Mouse (Mus musculus): Measurements from ENCODE around the gene Tbc1d2.

The Tbc1d2 gene

GRCm38 (mm10) chr4:46555762-46556161 lies 94.2 kb downstream of the Tbc1d2 start:
- no peak for DNase-seq (ENCODE audit: low read depth, low spot score)

All from CD4-positive, CD25-positive, alpha-beta regulatory T cell, adult 2 months (primary cell).